Mouse (Mus musculus): Measurements from ENCODE around the gene Taar2. TPM values are rescaled to one million over a fixed set of nuclear protein-coding genes. Genes with fewer than 3 reads are reported as not detected.

The Taar2 gene
- polyA plus RNA-seq, 1 experiment from 2014 or later = 0.41 TPM

- WGBS = 90% methylated on average over 4 of the region's 4 CpGs
- H3K4me1 ChIP-seq (replicated peaks; ENCODE audit: insufficient read depth, low read length) = no peaks in the 10 kb centered on the region
- no peak for TF ChIP-seq CTCF (IDR thresholded peaks at IDR 0.05; ENCODE audit: low read depth)
- H3K27me3 ChIP-seq (ENCODE audit: insufficient read depth, low read length) = no peaks in the 10 kb centered on the region
- no peak for DNase-seq (ENCODE audit: low spot score)
- H3K9me3 ChIP-seq (replicated peaks; ENCODE audit: low read length) = no peaks in the 10 kb centered on the region
- H3K4me2 ChIP-seq (ENCODE audit: low read length) = no peak within 1 kb of the TSS
- ATAC-seq (replicated peaks; ENCODE audit: low FRiP score, low read depth) = no peak
- no peak within 1 kb of the TSS for H3K4me3 ChIP-seq (replicated peaks; ENCODE audit: low read depth, low read length)
- H3K9ac ChIP-seq (ENCODE audit: low read depth, low read length) = no peak within 1 kb of the TSS
- no peak within 1 kb of the TSS for H3K27ac ChIP-seq
- no peaks in the 10 kb centered on the region for H3K36me3 ChIP-seq (ENCODE audit: insufficient read depth, low read length)
Measured at GRCm38 (mm10) chr10:23920056-23920455, 18.3 kb upstream of the Taar2 start, which contains the start of gene Taar1. TSS of gene Taar1 (plus strand) at chr10:23920356.

GRCm38 (mm10) chr10:23922468-23922867, 15.9 kb upstream of the Taar2 start:
- no peak overlapping the region for H3K4me3 ChIP-seq (replicated peaks; ENCODE audit: low read depth, low read length)
- no peaks in the 10 kb centered on the region for H3K9me3 ChIP-seq (replicated peaks; ENCODE audit: low read length)
- no peaks in the 10 kb centered on the region for H3K4me1 ChIP-seq (replicated peaks; ENCODE audit: insufficient read depth, low read length)
- no peaks in the 10 kb centered on the region for H3K27me3 ChIP-seq (ENCODE audit: insufficient read depth, low read length)
- no peak for DNase-seq (ENCODE audit: low spot score)
- WGBS = 50% methylated on average over 3 of the region's 3 CpGs
- TF ChIP-seq CTCF (IDR thresholded peaks at IDR 0.05; ENCODE audit: low read depth) = no peak
- no peak for ATAC-seq (replicated peaks; ENCODE audit: low FRiP score, low read depth)
- no peak overlapping the region for H3K27ac ChIP-seq
- H3K9ac ChIP-seq (ENCODE audit: low read depth, low read length) = no peak overlapping the region
- H3K36me3 ChIP-seq (ENCODE audit: insufficient read depth, low read length) = no peaks in the 10 kb centered on the region
- no peak overlapping the region for H3K4me2 ChIP-seq (ENCODE audit: low read length)

GRCm38 (mm10) chr10:23923941-23924340, 14.4 kb upstream of the Taar2 start:
- no peaks in the 10 kb centered on the region for H3K27me3 ChIP-seq (ENCODE audit: insufficient read depth, low read length)
- DNase-seq (ENCODE audit: low spot score) (no peak), ATAC-seq (replicated peaks; ENCODE audit: low FRiP score, low read depth) (no peak)
- no peak for TF ChIP-seq CTCF (IDR thresholded peaks at IDR 0.05; ENCODE audit: low read depth)
- WGBS = 83% methylated on average over 2 of the region's 2 CpGs
- H3K4me2 ChIP-seq (ENCODE audit: low read length) = no peak overlapping the region
- no peak overlapping the region for H3K27ac ChIP-seq
- no peak overlapping the region for H3K4me3 ChIP-seq (replicated peaks; ENCODE audit: low read depth, low read length)
- no peaks in the 10 kb centered on the region for H3K9me3 ChIP-seq (replicated peaks; ENCODE audit: low read length)
- H3K4me1 ChIP-seq (replicated peaks; ENCODE audit: insufficient read depth, low read length) = no peaks in the 10 kb centered on the region
- H3K36me3 ChIP-seq (ENCODE audit: insufficient read depth, low read length) = no peaks in the 10 kb centered on the region
- H3K9ac ChIP-seq (ENCODE audit: low read depth, low read length) = no peak overlapping the region

- no peak overlapping the region for H3K9ac ChIP-seq (ENCODE audit: low read depth, low read length)
- no peaks in the 10 kb centered on the region for H3K9me3 ChIP-seq (replicated peaks; ENCODE audit: low read length)
- ATAC-seq (replicated peaks; ENCODE audit: low FRiP score, low read depth) = no peak
Measured at GRCm38 (mm10) chr10:23937613-23938012, 759 bp upstream of the Taar2 start.

DNA sequence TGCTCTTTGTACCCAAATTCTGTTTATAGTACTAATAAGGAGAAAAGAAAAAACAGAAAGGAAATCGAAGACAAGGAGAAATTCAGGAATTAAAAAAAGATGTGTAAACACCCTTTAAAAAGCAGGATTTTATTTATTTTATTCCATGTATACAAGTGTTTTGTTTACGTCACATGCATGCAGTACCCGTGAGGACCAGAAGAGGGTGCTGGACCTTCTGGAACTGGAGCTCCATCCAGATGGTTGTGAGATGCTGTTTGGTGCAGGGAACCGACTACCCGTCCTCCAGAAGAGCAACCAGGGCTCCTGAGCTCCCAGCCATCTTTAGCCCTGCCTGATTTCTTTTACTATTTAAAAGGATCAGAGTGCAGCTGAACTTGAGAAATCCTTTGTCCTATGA, 4.1 kb downstream of the Taar2 start:
- no peak overlapping the region for H3K9ac ChIP-seq (ENCODE audit: low read depth, low read length)
- ATAC-seq (replicated peaks; ENCODE audit: low FRiP score, low read depth) (no peak), DNase-seq (ENCODE audit: low spot score) (no peak)
- H3K4me1 ChIP-seq (replicated peaks; ENCODE audit: insufficient read depth, low read length) = no peaks in the 10 kb centered on the region
- H3K9me3 ChIP-seq (replicated peaks; ENCODE audit: low read length) = no peaks in the 10 kb centered on the region
- 84% methylated on average over 5 of the region's 5 CpGs for WGBS
- no peak overlapping the region for H3K4me3 ChIP-seq (replicated peaks; ENCODE audit: low read depth, low read length)
- H3K27ac ChIP-seq = no peak overlapping the region
- no peak overlapping the region for H3K4me2 ChIP-seq (ENCODE audit: low read length)
- peak; percentile 48 for TF ChIP-seq CTCF (IDR thresholded peaks at IDR 0.05; ENCODE audit: low read depth)
- H3K27me3 ChIP-seq (ENCODE audit: insufficient read depth, low read length) = no peaks in the 10 kb centered on the region
- H3K36me3 ChIP-seq (ENCODE audit: insufficient read depth, low read length) = no peaks in the 10 kb centered on the region

More at GRCm38 (mm10) chr10:23937613-23938012, 759 bp upstream of the Taar2 start:
- Histone ChIP-seq H3K27me3 (ENCODE audit: insufficient read depth, low read length) (no peaks in the 10 kb centered on the region), H3K4me1 (replicated peaks; ENCODE audit: insufficient read depth, low read length) (no peaks in the 10 kb centered on the region), H3K4me3 (replicated peaks; ENCODE audit: low read depth, low read length) (no peak overlapping the region), H3K27ac (no peak overlapping the region), H3K4me2 (ENCODE audit: low read length) (no peak overlapping the region), H3K36me3 (ENCODE audit: insufficient read depth, low read length) (no peaks in the 10 kb centered on the region)
- TF ChIP-seq CTCF (IDR thresholded peaks at IDR 0.05; ENCODE audit: low read depth) = no peak
- WGBS = 7% methylated on average over 4 of the region's 4 CpGs
- DNase-seq (ENCODE audit: low spot score) = no peak

- Histone ChIP-seq H3K9ac (ENCODE audit: low read depth, low read length) (no peak overlapping the region), H3K9me3 (replicated peaks; ENCODE audit: low read length) (no peaks in the 10 kb centered on the region), H3K4me3 (replicated peaks; ENCODE audit: low read depth, low read length) (no peak overlapping the region), H3K36me3 (ENCODE audit: insufficient read depth, low read length) (no peaks in the 10 kb centered on the region), H3K27ac (no peak overlapping the region), H3K4me1 (replicated peaks; ENCODE audit: insufficient read depth, low read length) (no peaks in the 10 kb centered on the region), H3K27me3 (ENCODE audit: insufficient read depth, low read length) (no peaks in the 10 kb centered on the region), H3K4me2 (ENCODE audit: low read length) (no peak overlapping the region)
- no peak for ATAC-seq (replicated peaks; ENCODE audit: low FRiP score, low read depth)
- DNase-seq (ENCODE audit: low spot score) = no peak
- no peak for TF ChIP-seq CTCF (IDR thresholded peaks at IDR 0.05; ENCODE audit: low read depth)
- WGBS = 57% methylated on average over 7 of the region's 7 CpGs
Measured at GRCm38 (mm10) chr10:23948026-23948425, 9.7 kb downstream of the Taar2 start.

DNA sequence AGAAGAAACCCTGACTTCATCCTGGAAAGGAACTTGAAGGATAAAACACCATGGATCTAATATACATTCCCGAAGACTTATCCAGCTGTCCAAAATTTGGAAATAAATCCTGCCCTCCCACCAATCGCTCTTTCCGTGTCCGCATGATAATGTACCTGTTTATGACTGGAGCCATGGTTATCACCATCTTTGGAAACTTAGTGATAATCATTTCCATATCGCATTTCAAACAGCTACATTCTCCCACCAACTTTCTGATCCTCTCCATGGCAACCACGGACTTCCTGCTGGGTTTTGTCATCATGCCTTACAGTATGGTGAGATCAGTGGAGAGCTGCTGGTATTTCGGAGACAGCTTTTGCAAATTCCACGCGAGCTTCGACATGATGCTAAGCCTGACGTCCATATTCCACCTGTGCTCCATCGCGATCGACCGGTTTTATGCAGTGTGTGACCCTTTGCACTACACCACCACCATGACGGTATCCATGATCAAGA, 11.2 kb downstream of the Taar2 start, which contains the start of gene Taar3:
Gene Taar3 (plus strand): TSS at position 51 of the 498 bp plus-strand sequence.
- Histone ChIP-seq H3K4me1 (replicated peaks; ENCODE audit: insufficient read depth, low read length) (no peaks in the 10 kb centered on the region), H3K4me2 (ENCODE audit: low read length) (no peak within 1 kb of the TSS), H3K27ac (no peak within 1 kb of the TSS), H3K36me3 (ENCODE audit: insufficient read depth, low read length) (no peaks in the 10 kb centered on the region), H3K27me3 (ENCODE audit: insufficient read depth, low read length) (no peaks in the 10 kb centered on the region), H3K9me3 (replicated peaks; ENCODE audit: low read length) (no peaks in the 10 kb centered on the region), H3K4me3 (replicated peaks; ENCODE audit: low read depth, low read length) (no peak within 1 kb of the TSS), H3K9ac (ENCODE audit: low read depth, low read length) (no peak within 1 kb of the TSS)
- 90% methylated on average over 16 of the region's 16 CpGs for WGBS
- ATAC-seq (replicated peaks; ENCODE audit: low FRiP score, low read depth) (no peak), DNase-seq (ENCODE audit: low spot score) (no peak)
- no peak for TF ChIP-seq CTCF (IDR thresholded peaks at IDR 0.05; ENCODE audit: low read depth)
